Mouse (Mus musculus): ENCODE measurements around the gene Pus3. TPM values are rescaled to one million over a fixed set of nuclear protein-coding genes. Genes with fewer than 3 reads are reported as not detected.
"Not testable (repeated sequence)": the region's sequence is repeated elsewhere in the genome, so short reads cannot be mapped to it uniquely, and the experiment has no call there.

Pus3 gene
- polyA plus RNA-seq, 1 experiment from 2014 or later, result 21.2 TPM

GRCm38 (mm10) chr9:35614005-35614404 lies 55.6 kb downstream of the Pus3 start:
- Histone ChIP-seq H3K27ac (no peak overlapping the region), H3K27me3 (ENCODE audit: low read depth, poor library complexity, severe bottlenecking) (no peaks in the 10 kb centered on the region), H3K4me1 (no peaks in the 10 kb centered on the region), H3K4me3 (no peak overlapping the region), H3K36me3 (no peaks in the 10 kb centered on the region), H3K9me3 (replicated peaks) (no peaks in the 10 kb centered on the region)
- DNase-seq (ENCODE audit: low spot score), result no peak
- WGBS, result 39% methylated on average over 2 of the region's 2 CpGs

GRCm38 (mm10) chr9:35616784-35617183 lies 58.4 kb downstream of the Pus3 start:
- H3K9me3 ChIP-seq (replicated peaks); H3K4me1 ChIP-seq; H3K27me3 ChIP-seq (ENCODE audit: low read depth, poor library complexity, severe bottlenecking); H3K27ac ChIP-seq; H3K4me3 ChIP-seq; H3K36me3 ChIP-seq; DNase-seq (ENCODE audit: low spot score): not testable (repeated sequence)
- WGBS, result 63% methylated on average over 2 of the region's 2 CpGs

Other genes with a start within 250 kb of the Pus3 start
- gene Cdon, start 137.5 kb upstream of the Pus3 start, polyA plus RNA-seq (2016; fragmentation: Nextera tagmentation; extraction: Ambion mirVana), result 10.5 and 16.1 TPM in 2 replicates
- gene Gm1113, start 40.3 kb upstream of the Pus3 start, polyA plus RNA-seq (2016; fragmentation: Nextera tagmentation; extraction: Ambion mirVana), result not detected in 2 replicates
- 4.9 and 6.0 TPM in 2 replicates for gene Ddx25, start 67 bp upstream of the Pus3 start, polyA plus RNA-seq (2016; fragmentation: Nextera tagmentation; extraction: Ambion mirVana)
- gene Pate2, start 11.7 kb downstream of the Pus3 start, polyA plus RNA-seq (2016; fragmentation: Nextera tagmentation; extraction: Ambion mirVana), result 1.2 and 1.4 TPM in 2 replicates
- gene Hyls1, start 11.8 kb downstream of the Pus3 start, polyA plus RNA-seq (2016; fragmentation: Nextera tagmentation; extraction: Ambion mirVana), result 19.5 and 22.4 TPM in 2 replicates
- gene Pate4, start 53.3 kb downstream of the Pus3 start, polyA plus RNA-seq (2016; fragmentation: Nextera tagmentation; extraction: Ambion mirVana), result 0.19 TPM in 1 of 2 replicates, not detected in the other
- gene Pate3, start 89.6 kb downstream of the Pus3 start, polyA plus RNA-seq (2016; fragmentation: Nextera tagmentation; extraction: Ambion mirVana), result 0.10 TPM in 1 of 2 replicates, not detected in the other
- not detected in 2 replicates for gene Pate1, start 128.8 kb downstream of the Pus3 start, polyA plus RNA-seq (2016; fragmentation: Nextera tagmentation; extraction: Ambion mirVana)
- not detected in 2 replicates for gene Gm17677, start 182.5 kb downstream of the Pus3 start, polyA plus RNA-seq (2016; fragmentation: Nextera tagmentation; extraction: Ambion mirVana)
- gene Gm17727, start 219.5 kb downstream of the Pus3 start, polyA plus RNA-seq (2016; fragmentation: Nextera tagmentation; extraction: Ambion mirVana), result not detected in 2 replicates
- gene Gm27235, start 231.5 kb downstream of the Pus3 start, polyA plus RNA-seq (2016; fragmentation: Nextera tagmentation; extraction: Ambion mirVana), result not detected in 2 replicates
- gene D730048I06Rik, start 231.5 kb downstream of the Pus3 start, polyA plus RNA-seq (2016; fragmentation: Nextera tagmentation; extraction: Ambion mirVana), result not detected in 2 replicates

All from limb, embryonic 10.5 days (tissue).